Mouse (Mus musculus): ENCODE results near the gene Efna2. TPM values are rescaled to one million over a fixed set of nuclear protein-coding genes. Genes with fewer than 3 reads are reported as not detected.
A peak's percentile ranks its signal among the peaks of the same experiment; 100 is the strongest.
"Not testable (repeated sequence)": the region's sequence is repeated elsewhere in the genome, so short reads cannot be mapped to it uniquely, and the experiment has no call there.

Gene Efna2
- total and polyA plus RNA-seq, 2 experiments from 2014 or later, result 23.2 to 32.8 TPM

DNA sequence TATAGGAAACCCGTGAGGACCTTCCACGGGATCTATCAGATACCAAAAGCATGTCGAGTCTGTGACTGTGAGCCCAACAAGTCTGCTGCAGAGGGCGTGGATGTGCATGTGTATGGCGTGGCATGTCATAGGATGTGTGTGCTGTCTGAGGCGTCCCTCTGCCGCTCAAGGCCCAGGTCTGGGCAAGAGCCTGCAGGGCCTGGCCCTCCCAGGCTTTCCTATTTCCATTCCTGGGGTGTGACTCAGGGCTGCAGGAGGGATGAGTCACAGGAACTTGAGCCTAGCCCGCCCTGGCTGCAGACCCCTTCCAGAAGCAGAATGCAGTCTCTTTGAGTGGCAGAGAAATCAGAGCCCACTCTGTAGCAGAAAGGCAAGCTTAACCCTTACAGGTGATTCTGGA, 15.6 kb upstream of the Efna2 start:
- no peak for TF ChIP-seq CTCF (IDR thresholded peaks at IDR 0.05; ENCODE audit: low read depth)
- H3K27ac ChIP-seq, result peak overlapping the region; percentile 78; the same call in 1 of the 2 replicates
- H3K9me3 ChIP-seq (ENCODE audit: low read length), result no peaks in the 10 kb centered on the region
- 74% methylated on average over 8 of the region's 8 CpGs for WGBS
- no peak for ATAC-seq
- peak overlapping the region; percentile 73; the same call in 1 of the 2 replicates for H3K4me2 ChIP-seq (ENCODE audit: low read depth, low read length)
- peak overlapping the region; percentile 60; the same call in 1 of the 2 replicates for H3K9ac ChIP-seq (replicated peaks; ENCODE audit: low read length)
- no peak overlapping the region for H3K4me3 ChIP-seq (ENCODE audit: low read length)
- H3K36me3 ChIP-seq (ENCODE audit: insufficient read depth, low read length), result no peaks in the 10 kb centered on the region
- DNase-seq (ENCODE audit: low spot score), result no peak
- H3K4me1 ChIP-seq (ENCODE audit: insufficient read depth, low read length), result peaks cover 28% of the 10 kb centered on the region
- H3K27me3 ChIP-seq (ENCODE audit: insufficient read depth, low read length), result no peaks in the 10 kb centered on the region

DNA sequence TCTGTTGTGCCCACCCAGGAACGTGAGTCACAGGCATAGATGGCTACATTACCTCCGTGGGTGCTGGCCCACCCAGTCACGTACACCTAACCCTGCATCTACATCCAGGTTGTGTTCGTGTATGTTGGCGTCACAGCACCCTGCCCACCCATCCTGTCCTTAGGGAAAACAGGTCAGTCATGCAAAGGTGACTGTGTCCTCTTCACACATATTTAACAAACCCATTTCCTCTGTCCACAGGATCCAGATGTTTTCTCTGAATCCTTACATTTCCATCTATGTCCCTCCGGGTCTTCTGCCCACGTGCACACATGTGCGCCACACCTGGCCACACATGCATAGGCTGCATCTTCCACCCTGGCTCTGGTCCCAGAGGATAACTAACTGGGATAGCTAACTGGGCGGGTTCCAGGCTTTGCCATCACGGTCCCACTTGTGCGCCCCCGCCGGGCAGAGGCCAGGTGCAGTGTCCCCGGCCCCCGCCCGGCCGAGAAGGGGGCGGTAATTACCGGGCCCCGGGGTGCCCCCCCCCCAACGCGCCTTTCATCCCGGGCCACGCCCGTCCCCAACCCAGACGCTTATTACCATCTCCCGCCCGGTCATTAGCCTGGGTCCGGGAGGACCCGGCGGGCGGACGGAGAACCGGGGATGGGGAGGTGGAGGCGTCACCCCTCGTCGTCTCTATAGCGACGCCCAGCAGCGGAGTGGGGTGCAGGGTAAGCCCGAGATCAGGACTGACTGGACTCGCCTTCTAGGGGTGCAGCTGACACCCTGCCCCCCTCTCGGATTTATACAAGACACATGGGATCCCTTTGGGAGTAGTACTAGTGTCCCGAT, 14.9 kb upstream of the Efna2 start:
- ATAC-seq (no peak; the same call in 1 of the 2 replicates), DNase-seq (ENCODE audit: low spot score) (peak; percentile 44)
- 9% methylated on average over 43 of the region's 44 CpGs for WGBS
- Histone ChIP-seq H3K4me2 (ENCODE audit: low read depth, low read length) (peak overlapping the region; percentile 73), H3K9ac (replicated peaks; ENCODE audit: low read length) (peak overlapping the region; percentile 60), H3K27ac (peak overlapping the region; percentile 78), H3K9me3 (ENCODE audit: low read length) (no peaks in the 10 kb centered on the region), H3K36me3 (ENCODE audit: insufficient read depth, low read length) (no peaks in the 10 kb centered on the region), H3K4me3 (ENCODE audit: low read length) (peak overlapping the region; percentile 38), H3K4me1 (ENCODE audit: insufficient read depth, low read length) (peaks cover 30% of the 10 kb centered on the region), H3K27me3 (ENCODE audit: insufficient read depth, low read length) (no peaks in the 10 kb centered on the region)
- no peak for TF ChIP-seq CTCF (IDR thresholded peaks at IDR 0.05; ENCODE audit: low read depth)

DNA sequence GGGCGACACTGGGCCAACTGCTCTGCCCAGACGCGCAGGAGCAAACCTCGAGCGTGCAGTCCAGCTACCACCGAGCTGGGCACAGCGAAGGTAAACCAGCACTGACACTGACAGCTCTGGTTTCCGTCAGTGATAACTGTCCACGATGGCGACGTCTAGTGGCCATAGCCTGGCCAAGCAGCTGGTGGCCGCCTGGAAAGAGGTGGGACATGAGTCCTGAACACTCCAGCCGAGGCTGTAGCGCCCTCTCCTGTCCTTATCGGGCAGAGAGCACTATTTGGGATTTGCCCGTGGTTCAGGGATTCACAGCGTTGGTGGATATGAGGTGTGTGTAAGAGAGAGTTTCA, 14.3 kb upstream of the Efna2 start:
- Histone ChIP-seq H3K27ac (peak overlapping the region; percentile 78), H3K36me3 (ENCODE audit: insufficient read depth, low read length) (0 out of 2 replicates have a peak, but pooled peaks cover 2% of the 10 kb centered on the region), H3K9ac (replicated peaks; ENCODE audit: low read length) (peak overlapping the region; percentile 60), H3K4me3 (ENCODE audit: low read length) (peak overlapping the region; percentile 38), H3K4me1 (ENCODE audit: insufficient read depth, low read length) (peaks cover 30% of the 10 kb centered on the region), H3K9me3 (ENCODE audit: low read length) (no peaks in the 10 kb centered on the region), H3K4me2 (ENCODE audit: low read depth, low read length) (peak overlapping the region; percentile 73), H3K27me3 (ENCODE audit: insufficient read depth, low read length) (no peaks in the 10 kb centered on the region)
- under 1% methylated on average over 17 of the region's 17 CpGs for WGBS
- DNase-seq (ENCODE audit: low spot score) (peak; percentile 98), ATAC-seq (peak; percentile 57)
- TF ChIP-seq CTCF (IDR thresholded peaks at IDR 0.05; ENCODE audit: low read depth), result peak; percentile 100

GRCm38 (mm10) chr10:80165392-80166128, 13.7 kb upstream of the Efna2 start, which contains the start of gene Cirbp:
Gene Cirbp (plus strand): TSS chr10:80165985.
- peak within 1 kb of the TSS; percentile 73 for H3K4me2 ChIP-seq (ENCODE audit: low read depth, low read length)
- no peak for TF ChIP-seq CTCF (IDR thresholded peaks at IDR 0.05; ENCODE audit: low read depth)
- peak within 1 kb of the TSS; percentile 60 for H3K9ac ChIP-seq (replicated peaks; ENCODE audit: low read length)
- H3K27ac ChIP-seq, result peak within 1 kb of the TSS; percentile 100
- peak within 1 kb of the TSS; percentile 38 for H3K4me3 ChIP-seq (ENCODE audit: low read length)
- WGBS, result 10% methylated on average over 20 of the region's 20 CpGs
- no peak for ATAC-seq
- no peaks in the 10 kb centered on the region for H3K9me3 ChIP-seq (ENCODE audit: low read length)
- peaks cover 25% of the 10 kb centered on the region for H3K4me1 ChIP-seq (ENCODE audit: insufficient read depth, low read length)
- no peaks in the 10 kb centered on the region for H3K27me3 ChIP-seq (ENCODE audit: insufficient read depth, low read length)
- peaks cover 7% of the 10 kb centered on the region; the same call in 1 of the 2 replicates for H3K36me3 ChIP-seq (ENCODE audit: insufficient read depth, low read length)
- DNase-seq (ENCODE audit: low spot score), result peak; percentile 63

GRCm38 (mm10) chr10:80166136-80166535, 13.1 kb upstream of the Efna2 start:
- H3K27me3 ChIP-seq (ENCODE audit: insufficient read depth, low read length); H3K4me3 ChIP-seq (ENCODE audit: low read length); DNase-seq (ENCODE audit: low spot score): not testable (repeated sequence)

DNA sequence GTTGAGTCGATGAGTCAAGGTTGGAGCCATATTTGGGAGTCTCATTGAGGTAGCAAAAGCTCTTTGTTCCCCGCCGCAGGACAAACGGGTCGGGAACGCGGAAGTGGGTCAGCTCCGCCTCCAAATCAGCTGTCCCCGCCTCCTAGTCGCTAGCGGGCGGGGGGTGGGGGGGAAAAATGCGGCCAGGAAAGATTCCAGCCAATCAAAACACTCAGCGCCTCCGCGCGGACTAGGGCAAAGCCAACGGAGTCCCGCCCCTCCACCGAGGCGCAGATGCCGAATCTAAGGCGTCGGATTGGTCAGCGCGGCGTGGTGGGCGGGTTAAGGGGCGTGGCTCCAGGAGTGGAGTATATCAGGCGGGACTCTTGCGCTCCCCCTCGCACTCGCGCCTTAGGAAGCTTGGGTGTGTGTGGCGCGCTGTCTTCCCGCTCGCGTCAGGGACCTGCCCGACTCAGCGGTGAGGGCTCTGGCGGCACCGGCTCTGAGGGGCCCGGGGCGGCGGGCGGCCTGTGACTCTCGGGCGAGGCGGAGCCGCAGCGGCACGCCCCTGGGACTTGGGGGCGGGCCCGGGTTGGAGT, 11.7 kb upstream of the Efna2 start:
- H3K36me3 ChIP-seq (ENCODE audit: insufficient read depth, low read length), result peaks cover 20% of the 10 kb centered on the region; the same call in 1 of the 2 replicates
- H3K4me3 ChIP-seq (ENCODE audit: low read length), result peak overlapping the region; percentile 91
- H3K4me2 ChIP-seq (ENCODE audit: low read depth, low read length), result peak overlapping the region; percentile 64
- ATAC-seq (peak; percentile 94), DNase-seq (ENCODE audit: low spot score) (peak; percentile 100)
- peak overlapping the region; percentile 99 for H3K9ac ChIP-seq (replicated peaks; ENCODE audit: low read length)
- peaks cover 17% of the 10 kb centered on the region for H3K4me1 ChIP-seq (ENCODE audit: insufficient read depth, low read length)
- H3K27me3 ChIP-seq (ENCODE audit: insufficient read depth, low read length), result no peaks in the 10 kb centered on the region
- TF ChIP-seq CTCF (IDR thresholded peaks at IDR 0.05; ENCODE audit: low read depth), result no peak
- WGBS, result under 1% methylated on average over 55 of the region's 55 CpGs
- peak overlapping the region; percentile 100 for H3K27ac ChIP-seq
- H3K9me3 ChIP-seq (ENCODE audit: low read length), result no peaks in the 10 kb centered on the region

More at GRCm38 (mm10) chr10:80166136-80166535, 13.1 kb upstream of the Efna2 start:
- Histone ChIP-seq H3K4me2 (ENCODE audit: low read depth, low read length) (peak overlapping the region; percentile 73), H3K4me1 (ENCODE audit: insufficient read depth, low read length) (peaks cover 19% of the 10 kb centered on the region), H3K27ac (peak overlapping the region; percentile 74), H3K36me3 (ENCODE audit: insufficient read depth, low read length) (peaks cover 11% of the 10 kb centered on the region; the same call in 1 of the 2 replicates)
- WGBS, result 86% methylated on average over 4 of the region's 4 CpGs
- ATAC-seq; H3K9me3 ChIP-seq (ENCODE audit: low read length); H3K9ac ChIP-seq (replicated peaks; ENCODE audit: low read length): not testable (repeated sequence)
